Mouse (Mus musculus) forebrain, embryonic 10.5 days (tissue): ENCODE data around the gene Foxn1. TPM values are rescaled to one million over a fixed set of nuclear protein-coding genes. Genes with fewer than 3 reads are reported as not detected.

ENCODE experiments used
- DNase-seq: peaks from one replicate; pipeline ENCODE4 v3.0.0-alpha.2; 2017; ENCODE audit warnings: low spot score; ENCODE audit errors: extremely low spot score
- H3K27ac ChIP-seq: fragments of 300-500 bp; sonication (generic); 2 replicates; pipeline ENCODE4 v1.5.1; 2016; ENCODE audit warnings: mild to moderate bottlenecking
- H3K27me3 ChIP-seq: fragments of 300-500 bp; sonication (generic); 2 replicates; pipeline ENCODE4 v1.6.1; 2016; ENCODE audit warnings: mild to moderate bottlenecking; ENCODE audit not compliant: poor library complexity, severe bottlenecking
- H3K36me3 ChIP-seq: fragments of 300-500 bp; sonication (generic); replicated peaks from 2 replicates; pipeline ENCODE4 v1.6.1; 2016; ENCODE audit warnings: mild to moderate bottlenecking, moderate library complexity
- H3K4me1 ChIP-seq: fragments of 300-500 bp; sonication (generic); 2 replicates; pipeline ENCODE4 v1.6.1; 2016
- H3K4me3 ChIP-seq: fragments of 300-500 bp; sonication (generic); 2 replicates; pipeline ENCODE4 v1.5.1; 2016; ENCODE audit warnings: mild to moderate bottlenecking, moderate library complexity
- H3K9me3 ChIP-seq: fragments of 300-500 bp; sonication (generic); 2 replicates; pipeline ENCODE4 v1.6.1; 2016; ENCODE audit warnings: mild to moderate bottlenecking, moderate library complexity
- WGBS: fragments of 180-500 bp; shearing (Covaris S2); methylation state at CpG from one replicate; pipeline ENCODE4 v1.1.7; 2016; 5-methylcytosine and 5-hydroxymethylcytosine counted together
- polyA plus RNA-seq: library from polyadenylated mRNA; unstranded; fragments of >200 nt; fragmentation: Nextera tagmentation; extraction: Ambion mirVana; gene quantifications from 2 replicates; pipeline ENCODE4 v1.2.1, GENCODE M21; 2016

Gene Foxn1
- polyA plus RNA-seq, 1 experiment from 2014 or later = not detected

GRCm38 (mm10) chr11:78420263-78420889 is 34.0 kb upstream of the Foxn1 start:
- 77% methylated on average over 12 of the region's 12 CpGs for WGBS
- Histone ChIP-seq H3K4me1 (peaks cover 10% of the 10 kb centered on the region), H3K27me3 (peaks cover 15% of the 10 kb centered on the region), H3K27ac (no peak overlapping the region), H3K36me3 (no peaks in the 10 kb centered on the region), H3K4me3 (no peak overlapping the region), H3K9me3 (no peaks in the 10 kb centered on the region)
- no peak for DNase-seq

GRCm38 (mm10) chr11:78416854-78417253 is 30.5 kb upstream of the Foxn1 start:
- Histone ChIP-seq H3K4me1 (peaks cover 2% of the 10 kb centered on the region), H3K27me3 (peaks cover 8% of the 10 kb centered on the region; the same call in 1 of the 2 replicates), H3K9me3 (no peaks in the 10 kb centered on the region), H3K4me3 (no peak overlapping the region), H3K27ac (no peak overlapping the region), H3K36me3 (no peaks in the 10 kb centered on the region)
- DNase-seq = no peak
- WGBS = 83% methylated on average over 6 of the region's 6 CpGs

DNA sequence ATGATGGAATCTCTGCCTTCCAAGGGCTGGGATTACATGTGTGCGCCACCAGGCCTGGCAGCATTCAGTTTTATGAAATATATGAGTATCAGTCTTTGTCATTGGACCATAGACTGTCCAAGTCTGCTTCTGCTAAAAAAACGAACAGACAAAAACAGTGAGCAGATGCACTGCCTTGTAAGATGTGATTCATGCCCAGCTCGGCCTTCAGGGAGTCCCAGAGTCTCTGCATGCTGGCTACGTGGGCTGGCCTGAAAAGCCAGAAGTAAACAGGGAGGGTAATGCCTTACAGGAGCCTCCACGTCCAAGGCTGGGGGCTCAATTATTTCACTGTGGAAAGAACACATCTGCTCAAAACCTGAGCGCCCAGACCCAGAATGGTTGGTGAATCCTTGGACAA is 26.5 kb upstream of the Foxn1 start:
- no peak overlapping the region for H3K4me3 ChIP-seq
- WGBS = 85% methylated on average over 6 of the region's 6 CpGs
- no peak overlapping the region for H3K27ac ChIP-seq
- no peak for DNase-seq
- H3K4me1 ChIP-seq = no peaks in the 10 kb centered on the region
- H3K27me3 ChIP-seq = no peaks in the 10 kb centered on the region
- no peaks in the 10 kb centered on the region for H3K9me3 ChIP-seq
- H3K36me3 ChIP-seq = no peaks in the 10 kb centered on the region

GRCm38 (mm10) chr11:78412324-78412850 is 26.0 kb upstream of the Foxn1 start:
- no peak overlapping the region for H3K27ac ChIP-seq
- DNase-seq = no peak
- 80% methylated on average over 6 of the region's 6 CpGs for WGBS
- H3K4me3 ChIP-seq = no peak overlapping the region
- no peaks in the 10 kb centered on the region for H3K4me1 ChIP-seq
- H3K27me3 ChIP-seq = no peaks in the 10 kb centered on the region
- H3K9me3 ChIP-seq = no peaks in the 10 kb centered on the region
- no peaks in the 10 kb centered on the region for H3K36me3 ChIP-seq

- no peaks in the 10 kb centered on the region for H3K27me3 ChIP-seq
- WGBS = 86% methylated on average over 11 of the region's 11 CpGs
- no peak for DNase-seq
- no peaks in the 10 kb centered on the region for H3K36me3 ChIP-seq
- H3K4me1 ChIP-seq = no peaks in the 10 kb centered on the region
- H3K27ac ChIP-seq = no peak overlapping the region
- H3K4me3 ChIP-seq = no peak overlapping the region
- H3K9me3 ChIP-seq = no peaks in the 10 kb centered on the region
These were observed 25.4 kb upstream of the Foxn1 start for GRCm38 (mm10) chr11:78411606-78412323.

- no peaks in the 10 kb centered on the region for H3K27me3 ChIP-seq
- no peak overlapping the region for H3K27ac ChIP-seq
- no peak overlapping the region for H3K4me3 ChIP-seq
- H3K4me1 ChIP-seq = no peaks in the 10 kb centered on the region
- no peaks in the 10 kb centered on the region for H3K36me3 ChIP-seq
- no peak for DNase-seq
- WGBS = 84% methylated on average over 9 of the region's 9 CpGs
- H3K9me3 ChIP-seq = no peaks in the 10 kb centered on the region
These were observed 22.2 kb upstream of the Foxn1 start for GRCm38 (mm10) chr11:78408256-78409240.

DNA sequence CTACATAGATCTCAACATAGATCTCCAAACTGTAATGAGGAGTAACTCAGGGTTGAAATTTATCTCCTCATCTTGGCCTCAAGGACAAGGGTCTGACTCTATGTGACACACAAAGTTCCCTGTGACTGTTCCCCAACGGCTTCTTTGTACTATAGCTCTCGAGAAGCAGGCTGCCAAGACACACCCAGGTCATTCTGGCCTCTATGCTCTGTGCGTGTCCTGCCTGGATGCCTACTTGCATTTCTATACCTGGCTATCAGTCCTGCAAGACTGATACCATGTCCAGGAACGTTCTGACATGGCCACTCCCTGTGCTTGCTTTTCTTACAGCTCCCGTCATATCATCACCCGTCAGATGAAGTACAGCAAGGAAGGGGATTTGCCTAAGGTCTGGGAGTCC is 15.7 kb upstream of the Foxn1 start:
- Histone ChIP-seq H3K4me3 (no peak overlapping the region), H3K27me3 (0 out of 2 replicates have a peak, but pooled peaks cover 9% of the 10 kb centered on the region), H3K36me3 (no peaks in the 10 kb centered on the region), H3K9me3 (no peaks in the 10 kb centered on the region), H3K4me1 (peaks cover 15% of the 10 kb centered on the region), H3K27ac (no peak overlapping the region)
- 79% methylated on average over 6 of the region's 6 CpGs for WGBS
- DNase-seq = no peak

DNA sequence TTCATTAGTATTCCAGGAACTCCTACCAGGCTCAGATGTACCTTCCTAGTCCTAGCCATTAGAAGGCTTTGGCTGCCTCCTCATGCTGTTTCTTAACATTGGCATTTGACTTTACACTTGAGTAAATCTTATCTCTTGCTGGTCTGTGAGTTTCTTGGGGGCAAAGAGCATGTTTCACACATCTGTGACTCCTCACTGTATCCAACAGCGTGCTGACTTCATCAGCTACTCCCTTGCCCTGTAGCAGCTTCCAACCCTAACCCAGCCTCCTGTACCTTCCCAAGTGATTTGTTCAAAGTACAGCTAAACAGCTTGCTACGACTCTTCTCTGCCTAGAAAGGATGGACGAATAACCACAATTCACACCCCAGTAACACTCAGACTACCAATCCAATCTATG is 15.1 kb upstream of the Foxn1 start:
- Histone ChIP-seq H3K27ac (no peak overlapping the region), H3K36me3 (no peaks in the 10 kb centered on the region), H3K4me1 (peaks cover 19% of the 10 kb centered on the region), H3K9me3 (no peaks in the 10 kb centered on the region), H3K4me3 (no peak overlapping the region), H3K27me3 (0 out of 2 replicates have a peak, but pooled peaks cover 9% of the 10 kb centered on the region)
- DNase-seq = no peak
- 78% methylated on average over 3 of the region's 3 CpGs for WGBS

- no peak overlapping the region for H3K27ac ChIP-seq
- no peak for DNase-seq
- no peak overlapping the region for H3K4me3 ChIP-seq
- H3K36me3 ChIP-seq = no peaks in the 10 kb centered on the region
- 67% methylated on average over 3 of the region's 3 CpGs for WGBS
- peaks cover 19% of the 10 kb centered on the region for H3K4me1 ChIP-seq
- 0 out of 2 replicates have a peak, but pooled peaks cover 9% of the 10 kb centered on the region for H3K27me3 ChIP-seq
- H3K9me3 ChIP-seq = no peaks in the 10 kb centered on the region
These were observed 14.6 kb upstream of the Foxn1 start for GRCm38 (mm10) chr11:78400936-78401335.

- Histone ChIP-seq H3K36me3 (no peaks in the 10 kb centered on the region), H3K9me3 (no peaks in the 10 kb centered on the region), H3K27me3 (0 out of 2 replicates have a peak, but pooled peaks cover 9% of the 10 kb centered on the region), H3K27ac (no peak overlapping the region), H3K4me3 (no peak overlapping the region), H3K4me1 (peaks cover 19% of the 10 kb centered on the region)
- WGBS = 20% methylated on average over 8 of the region's 8 CpGs
- peak; percentile 61 for DNase-seq
These were observed 13.3 kb upstream of the Foxn1 start for GRCm38 (mm10) chr11:78399680-78400079.

GRCm38 (mm10) chr11:78398212-78398611 is 11.9 kb upstream of the Foxn1 start:
- Histone ChIP-seq H3K27me3 (0 out of 2 replicates have a peak, but pooled peaks cover 9% of the 10 kb centered on the region), H3K4me1 (peaks cover 19% of the 10 kb centered on the region), H3K27ac (no peak overlapping the region), H3K9me3 (no peaks in the 10 kb centered on the region), H3K4me3 (no peak overlapping the region), H3K36me3 (no peaks in the 10 kb centered on the region)
- DNase-seq = no peak
- WGBS = 79% methylated on average over 6 of the region's 6 CpGs

DNA sequence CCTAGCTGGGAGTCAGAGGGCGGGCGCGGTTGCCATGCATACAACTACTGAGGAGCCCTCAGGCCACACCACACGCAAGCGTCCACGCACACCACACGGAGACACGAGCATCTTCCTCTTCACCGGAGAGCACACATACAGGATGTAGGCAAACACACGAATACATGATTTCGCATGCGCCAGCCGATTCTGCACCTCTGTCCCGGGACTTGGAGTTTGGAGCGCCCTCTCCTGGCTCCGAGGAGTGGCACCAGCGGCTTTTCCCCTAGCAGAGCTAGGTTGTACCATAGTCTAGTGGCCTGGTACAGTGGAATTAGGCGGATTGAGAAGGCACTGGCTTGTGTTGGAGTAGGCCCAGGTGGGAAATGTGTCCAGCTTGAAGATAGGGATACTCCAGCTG is 11.0 kb upstream of the Foxn1 start:
- 0 out of 2 replicates have a peak, but pooled peaks cover 9% of the 10 kb centered on the region for H3K27me3 ChIP-seq
- peak overlapping the region; percentile 77 for H3K27ac ChIP-seq
- WGBS = 9% methylated on average over 18 of the region's 18 CpGs
- H3K4me3 ChIP-seq = peak overlapping the region; percentile 46
- peaks cover 19% of the 10 kb centered on the region for H3K4me1 ChIP-seq
- DNase-seq = peak; percentile 77
- no peaks in the 10 kb centered on the region for H3K9me3 ChIP-seq
- no peaks in the 10 kb centered on the region for H3K36me3 ChIP-seq
